Mouse (Mus musculus): ENCODE data around the gene Acvrl1. TPM values are rescaled to one million over a fixed set of nuclear protein-coding genes. Genes with fewer than 3 reads are reported as not detected.
A peak's percentile ranks its signal among the peaks of the same experiment; 100 is the strongest.

The Acvrl1 gene
- polyA plus RNA-seq, 1 experiment from 2014 or later, result 15.6 TPM

GRCm38 (mm10) chr15:101141061-101141541, 12.8 kb downstream of the Acvrl1 start:
- Histone ChIP-seq H3K4me2 (replicated peaks; ENCODE audit: low read depth, low read length) (no peak overlapping the region), H3K9me3 (ENCODE audit: control insufficient read depth, low read depth, low read length) (no peaks in the 10 kb centered on the region), H3K4me1 (ENCODE audit: control insufficient read depth, insufficient read depth, low read length) (peaks cover 44% of the 10 kb centered on the region), H3K36me3 (ENCODE audit: control insufficient read depth, insufficient read depth, low read length) (no peaks in the 10 kb centered on the region; the same call in 1 of the 2 replicates), H3K27me3 (ENCODE audit: control insufficient read depth, insufficient read depth, low read length) (no peaks in the 10 kb centered on the region), H3K9ac (replicated peaks; ENCODE audit: low read depth, low read length) (no peak overlapping the region), H3K4me3 (ENCODE audit: low read depth, low read length) (no peak overlapping the region), H3K27ac (ENCODE audit: low read length) (no peak overlapping the region)
- WGBS, result 5% methylated on average over 9 of the region's 14 CpGs
- peak; percentile 57; the same call in 1 of the 2 replicates for ATAC-seq (ENCODE audit: insufficient number of reproducible peaks, insufficient read depth, low FRiP score, low read depth)

- no peaks in the 10 kb centered on the region for H3K27me3 ChIP-seq (ENCODE audit: control insufficient read depth, insufficient read depth, low read length)
- no peak for ATAC-seq (ENCODE audit: insufficient number of reproducible peaks, insufficient read depth, low FRiP score, low read depth)
- H3K4me1 ChIP-seq (ENCODE audit: control insufficient read depth, insufficient read depth, low read length), result peaks cover 51% of the 10 kb centered on the region
- no peak overlapping the region for H3K4me3 ChIP-seq (ENCODE audit: low read depth, low read length)
- H3K27ac ChIP-seq (ENCODE audit: low read length), result no peak overlapping the region
- H3K9ac ChIP-seq (replicated peaks; ENCODE audit: low read depth, low read length), result no peak overlapping the region
- no peaks in the 10 kb centered on the region for H3K36me3 ChIP-seq (ENCODE audit: control insufficient read depth, insufficient read depth, low read length)
- 49% methylated on average over 8 of the region's 8 CpGs for WGBS
- no peaks in the 10 kb centered on the region for H3K9me3 ChIP-seq (ENCODE audit: control insufficient read depth, low read depth, low read length)
- no peak overlapping the region for H3K4me2 ChIP-seq (replicated peaks; ENCODE audit: low read depth, low read length)
Observed at GRCm38 (mm10) chr15:101142672-101143071, 14.3 kb downstream of the Acvrl1 start.

- H3K4me1 ChIP-seq (ENCODE audit: control insufficient read depth, insufficient read depth, low read length), result peaks cover 59% of the 10 kb centered on the region
- no peak for ATAC-seq (ENCODE audit: insufficient number of reproducible peaks, insufficient read depth, low FRiP score, low read depth)
- H3K27ac ChIP-seq (ENCODE audit: low read length), result no peak overlapping the region
- no peaks in the 10 kb centered on the region for H3K27me3 ChIP-seq (ENCODE audit: control insufficient read depth, insufficient read depth, low read length)
- 22% methylated on average over 8 of the region's 8 CpGs for whole genome bisulfite sequencing
- H3K9ac ChIP-seq (replicated peaks; ENCODE audit: low read depth, low read length), result no peak overlapping the region
- no peak overlapping the region for H3K4me2 ChIP-seq (replicated peaks; ENCODE audit: low read depth, low read length)
- no peaks in the 10 kb centered on the region for H3K36me3 ChIP-seq (ENCODE audit: control insufficient read depth, insufficient read depth, low read length)
- H3K9me3 ChIP-seq (ENCODE audit: control insufficient read depth, low read depth, low read length), result no peaks in the 10 kb centered on the region
- H3K4me3 ChIP-seq (ENCODE audit: low read depth, low read length), result no peak overlapping the region
Observed at GRCm38 (mm10) chr15:101143494-101143893, 15.2 kb downstream of the Acvrl1 start.

GRCm38 (mm10) chr15:101144176-101144575, 15.9 kb downstream of the Acvrl1 start:
- H3K4me1 ChIP-seq (ENCODE audit: control insufficient read depth, insufficient read depth, low read length), result peaks cover 56% of the 10 kb centered on the region
- no peak for ATAC-seq (ENCODE audit: insufficient number of reproducible peaks, insufficient read depth, low FRiP score, low read depth)
- H3K9ac ChIP-seq (replicated peaks; ENCODE audit: low read depth, low read length), result no peak overlapping the region
- H3K4me2 ChIP-seq (replicated peaks; ENCODE audit: low read depth, low read length), result no peak overlapping the region
- peak overlapping the region; percentile 27; the same call in 1 of the 2 replicates for H3K27ac ChIP-seq (ENCODE audit: low read length)
- no peaks in the 10 kb centered on the region for H3K9me3 ChIP-seq (ENCODE audit: control insufficient read depth, low read depth, low read length)
- H3K4me3 ChIP-seq (ENCODE audit: low read depth, low read length), result no peak overlapping the region
- no peaks in the 10 kb centered on the region for H3K36me3 ChIP-seq (ENCODE audit: control insufficient read depth, insufficient read depth, low read length)
- WGBS, result 79% methylated on average over 5 of the region's 5 CpGs
- H3K27me3 ChIP-seq (ENCODE audit: control insufficient read depth, insufficient read depth, low read length), result no peaks in the 10 kb centered on the region

- peaks cover 50% of the 10 kb centered on the region for H3K4me1 ChIP-seq (ENCODE audit: control insufficient read depth, insufficient read depth, low read length)
- peak overlapping the region; percentile 29; the same call in 1 of the 2 replicates for H3K4me2 ChIP-seq (replicated peaks; ENCODE audit: low read depth, low read length)
- peak overlapping the region; percentile 27; the same call in 1 of the 2 replicates for H3K27ac ChIP-seq (ENCODE audit: low read length)
- ATAC-seq (ENCODE audit: insufficient number of reproducible peaks, insufficient read depth, low FRiP score, low read depth), result no peak
- H3K4me3 ChIP-seq (ENCODE audit: low read depth, low read length), result no peak overlapping the region
- no peaks in the 10 kb centered on the region for H3K9me3 ChIP-seq (ENCODE audit: control insufficient read depth, low read depth, low read length)
- H3K36me3 ChIP-seq (ENCODE audit: control insufficient read depth, insufficient read depth, low read length), result no peaks in the 10 kb centered on the region
- WGBS, result 76% methylated on average over 8 of the region's 8 CpGs
- no peaks in the 10 kb centered on the region for H3K27me3 ChIP-seq (ENCODE audit: control insufficient read depth, insufficient read depth, low read length)
- no peak overlapping the region for H3K9ac ChIP-seq (replicated peaks; ENCODE audit: low read depth, low read length)
Observed at GRCm38 (mm10) chr15:101144779-101145178, 16.5 kb downstream of the Acvrl1 start.

GRCm38 (mm10) chr15:101145424-101146099, 17.2 kb downstream of the Acvrl1 start:
- 7% methylated on average over 19 of the region's 19 CpGs for WGBS
- H3K4me2 ChIP-seq (replicated peaks; ENCODE audit: low read depth, low read length), result peak overlapping the region; percentile 29
- peaks cover 42% of the 10 kb centered on the region for H3K4me1 ChIP-seq (ENCODE audit: control insufficient read depth, insufficient read depth, low read length)
- peak; percentile 95 for ATAC-seq (ENCODE audit: insufficient number of reproducible peaks, insufficient read depth, low FRiP score, low read depth)
- H3K4me3 ChIP-seq (ENCODE audit: low read depth, low read length), result no peak overlapping the region
- H3K36me3 ChIP-seq (ENCODE audit: control insufficient read depth, insufficient read depth, low read length), result no peaks in the 10 kb centered on the region
- H3K9me3 ChIP-seq (ENCODE audit: control insufficient read depth, low read depth, low read length), result no peaks in the 10 kb centered on the region
- H3K27ac ChIP-seq (ENCODE audit: low read length), result peak overlapping the region; percentile 72
- H3K27me3 ChIP-seq (ENCODE audit: control insufficient read depth, insufficient read depth, low read length), result no peaks in the 10 kb centered on the region
- no peak overlapping the region for H3K9ac ChIP-seq (replicated peaks; ENCODE audit: low read depth, low read length)

GRCm38 (mm10) chr15:101146100-101146965, 18.0 kb downstream of the Acvrl1 start:
- WGBS, result 63% methylated on average over 15 of the region's 15 CpGs
- no peaks in the 10 kb centered on the region for H3K9me3 ChIP-seq (ENCODE audit: control insufficient read depth, low read depth, low read length)
- peak overlapping the region; percentile 72 for H3K27ac ChIP-seq (ENCODE audit: low read length)
- H3K9ac ChIP-seq (replicated peaks; ENCODE audit: low read depth, low read length), result no peak overlapping the region
- H3K4me2 ChIP-seq (replicated peaks; ENCODE audit: low read depth, low read length), result peak overlapping the region; percentile 29
- peaks cover 38% of the 10 kb centered on the region for H3K4me1 ChIP-seq (ENCODE audit: control insufficient read depth, insufficient read depth, low read length)
- H3K4me3 ChIP-seq (ENCODE audit: low read depth, low read length), result no peak overlapping the region
- H3K36me3 ChIP-seq (ENCODE audit: control insufficient read depth, insufficient read depth, low read length), result no peaks in the 10 kb centered on the region
- no peaks in the 10 kb centered on the region for H3K27me3 ChIP-seq (ENCODE audit: control insufficient read depth, insufficient read depth, low read length)
- ATAC-seq (ENCODE audit: insufficient number of reproducible peaks, insufficient read depth, low FRiP score, low read depth), result no peak

- peak overlapping the region; percentile 1; the same call in 1 of the 2 replicates for H3K27ac ChIP-seq (ENCODE audit: low read length)
- 74% methylated on average over 16 of the region's 16 CpGs for WGBS
- H3K4me2 ChIP-seq (replicated peaks; ENCODE audit: low read depth, low read length), result no peak overlapping the region
- H3K27me3 ChIP-seq (ENCODE audit: control insufficient read depth, insufficient read depth, low read length), result no peaks in the 10 kb centered on the region
- ATAC-seq (ENCODE audit: insufficient number of reproducible peaks, insufficient read depth, low FRiP score, low read depth), result no peak
- H3K4me3 ChIP-seq (ENCODE audit: low read depth, low read length), result no peak overlapping the region
- H3K9ac ChIP-seq (replicated peaks; ENCODE audit: low read depth, low read length), result no peak overlapping the region
- peaks cover 38% of the 10 kb centered on the region for H3K4me1 ChIP-seq (ENCODE audit: control insufficient read depth, insufficient read depth, low read length)
- no peaks in the 10 kb centered on the region for H3K36me3 ChIP-seq (ENCODE audit: control insufficient read depth, insufficient read depth, low read length)
- H3K9me3 ChIP-seq (ENCODE audit: control insufficient read depth, low read depth, low read length), result no peaks in the 10 kb centered on the region
Observed at GRCm38 (mm10) chr15:101147115-101147909, 19.0 kb downstream of the Acvrl1 start.
